Mouse (Mus musculus) liver, embryonic 11.5 days (tissue): ENCODE data around the gene Rpl22l1. TPM values are rescaled to one million over a fixed set of nuclear protein-coding genes. Genes with fewer than 3 reads are reported as not detected.
A peak's percentile ranks its signal among the peaks of the same experiment; 100 is the strongest.

Source experiments
- ATAC-seq: fragments of 200-750 bp; cut with Nextera tagmentation; replicated peaks from 2 replicates; pipeline ENCODE4 v1.8.0; 2017; ENCODE audit warnings: moderate number of reproducible peaks, mild to moderate bottlenecking, moderate TSS enrichment, moderate library complexity; ENCODE audit not compliant: low FRiP score
- DNase-seq: peaks from one replicate; pipeline ENCODE4 v3.0.0-alpha.2; 2017; ENCODE audit warnings: low spot score
- H3K27ac ChIP-seq: fragments of 300-500 bp; sonication (generic); 2 replicates; pipeline ENCODE4 v1.5.1; 2014; ENCODE audit warnings: mild to moderate bottlenecking, low read depth, low read length, control low read depth
- H3K27me3 ChIP-seq: fragments of 300-500 bp; sonication (generic); replicated peaks from 2 replicates; pipeline ENCODE4 v1.6.1; 2014; ENCODE audit warnings: low read length, mixed read lengths; ENCODE audit not compliant: control insufficient read depth, insufficient read depth
- H3K36me3 ChIP-seq: fragments of 300-500 bp; sonication (generic); 2 replicates; pipeline ENCODE4 v1.6.1; 2014; ENCODE audit warnings: mild to moderate bottlenecking, low read length, moderate library complexity, mixed read lengths; ENCODE audit not compliant: control insufficient read depth, insufficient read depth
- H3K4me1 ChIP-seq: fragments of 300-500 bp; sonication (generic); replicated peaks from 2 replicates; pipeline ENCODE4 v1.6.1; 2014; ENCODE audit warnings: low read length, mixed read lengths; ENCODE audit not compliant: control insufficient read depth, insufficient read depth
- H3K4me2 ChIP-seq: fragments of 300-500 bp; sonication (generic); 2 replicates; pipeline ENCODE4 v1.6.1; 2014; ENCODE audit warnings: mild to moderate bottlenecking, control low read depth, moderate library complexity
- H3K4me3 ChIP-seq: fragments of 300-500 bp; sonication (generic); 2 replicates; pipeline ENCODE4 v1.5.1; 2014; ENCODE audit warnings: low read depth, low read length, control low read depth
- H3K9ac ChIP-seq: fragments of 300-500 bp; sonication (generic); 2 replicates; pipeline ENCODE4 v1.6.1; 2014; ENCODE audit warnings: low read depth, low read length, control low read depth
- H3K9me3 ChIP-seq: fragments of 300-500 bp; sonication (generic); 2 replicates; pipeline ENCODE4 v1.6.1; 2016; ENCODE audit warnings: low read length, inconsistent platforms, mixed read lengths; ENCODE audit not compliant: control insufficient read depth
- WGBS: fragments of 180-500 bp; shearing (Covaris S2); extraction: QIAGEN DNeasy Blood & Tissue Kit; methylation state at CpG from one replicate; pipeline ENCODE4 v1.1.7; 2014; 5-methylcytosine and 5-hydroxymethylcytosine counted together
- polyA plus RNA-seq: library from polyadenylated mRNA; unstranded; fragments of >200 nt; fragmentation: Nextera tagmentation; extraction: Ambion mirVana; gene quantifications from 2 replicates; pipeline ENCODE4 v1.2.1, GENCODE M21; 2014

The Rpl22l1 gene
- polyA plus RNA-seq, 1 experiment from 2014 or later: 586 TPM

GRCm38 (mm10) chr3:28776491-28776890 lies 28.7 kb upstream of the Rpl22l1 start:
- Histone ChIP-seq H3K9me3 (no peaks in the 10 kb centered on the region), H3K36me3 (no peaks in the 10 kb centered on the region), H3K27ac (peak overlapping the region; percentile 98), H3K4me1 (peaks cover 28% of the 10 kb centered on the region), H3K4me2 (peak overlapping the region; percentile 68), H3K9ac (no peak overlapping the region), H3K4me3 (no peak overlapping the region), H3K27me3 (no peaks in the 10 kb centered on the region)
- ATAC-seq (peak; percentile 78), DNase-seq (peak; percentile 35)
- WGBS: 48% methylated on average over 1 of the region's 1 CpGs

DNA sequence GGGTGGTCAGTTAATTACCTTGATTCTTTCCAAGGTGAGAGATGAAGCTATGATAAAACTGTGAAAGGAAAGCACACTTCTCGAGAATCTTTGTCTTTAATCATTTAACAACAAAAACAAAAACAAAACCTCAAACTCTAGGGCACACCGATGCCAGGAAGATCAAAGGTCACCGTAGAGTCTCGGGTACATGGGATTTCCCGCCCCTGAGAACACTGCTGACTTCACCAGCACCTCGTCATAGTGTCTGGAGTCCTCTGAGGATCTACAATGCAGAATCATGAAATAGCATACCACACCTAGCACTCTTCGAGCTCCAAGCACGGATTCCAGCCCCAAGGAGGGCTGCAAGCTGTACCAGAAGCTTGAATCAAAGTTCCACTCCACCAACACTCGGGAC lies 24.7 kb upstream of the Rpl22l1 start:
- Histone ChIP-seq H3K9me3 (no peaks in the 10 kb centered on the region), H3K27ac (no peak overlapping the region), H3K27me3 (no peaks in the 10 kb centered on the region), H3K4me1 (peaks cover 23% of the 10 kb centered on the region), H3K36me3 (no peaks in the 10 kb centered on the region), H3K9ac (no peak overlapping the region), H3K4me3 (peak overlapping the region; percentile 80; the same call in 1 of the 2 replicates), H3K4me2 (peak overlapping the region; percentile 98)
- WGBS: 70% methylated on average over 9 of the region's 9 CpGs
- DNase-seq (no peak), ATAC-seq (no peak)

- no peaks in the 10 kb centered on the region for H3K27me3 ChIP-seq
- 4% methylated on average over 43 of the region's 46 CpGs for WGBS
Measured at GRCm38 (mm10) chr3:28780994-28781393, 24.2 kb upstream of the Rpl22l1 start, which contains the start of gene Eif5a2. Gene Eif5a2, plus strand, starts transcription at chr3:28781276.

GRCm38 (mm10) chr3:28781422-28781821 lies 23.8 kb upstream of the Rpl22l1 start:
- Histone ChIP-seq H3K9ac (peak overlapping the region; percentile 65), H3K27ac (no peak overlapping the region), H3K9me3 (no peaks in the 10 kb centered on the region), H3K4me1 (peaks cover 17% of the 10 kb centered on the region), H3K36me3 (no peaks in the 10 kb centered on the region), H3K27me3 (no peaks in the 10 kb centered on the region), H3K4me3 (peak overlapping the region; percentile 80), H3K4me2 (peak overlapping the region; percentile 98)
- DNase-seq: no peak
- ATAC-seq: peak; percentile 42; the same call in 1 of the 2 replicates
- WGBS: 2% methylated on average over 39 of the region's 41 CpGs

More at GRCm38 (mm10) chr3:28780994-28781393, 24.2 kb upstream of the Rpl22l1 start, which contains the start of gene Eif5a2:
- ATAC-seq: peak; percentile 93
- Histone ChIP-seq H3K9ac (peak within 1 kb of the TSS; percentile 65), H3K36me3 (no peaks in the 10 kb centered on the region), H3K27ac (no peak within 1 kb of the TSS), H3K4me1 (peaks cover 20% of the 10 kb centered on the region), H3K4me2 (peak within 1 kb of the TSS; percentile 98), H3K4me3 (peak within 1 kb of the TSS; percentile 80), H3K9me3 (no peaks in the 10 kb centered on the region)
- peak; percentile 91 for DNase-seq

GRCm38 (mm10) chr3:28781848-28782247 lies 23.4 kb upstream of the Rpl22l1 start:
- Histone ChIP-seq H3K4me1 (peaks cover 13% of the 10 kb centered on the region), H3K4me2 (peak overlapping the region; percentile 98), H3K9me3 (no peaks in the 10 kb centered on the region), H3K9ac (peak overlapping the region; percentile 65), H3K36me3 (no peaks in the 10 kb centered on the region), H3K4me3 (peak overlapping the region; percentile 80), H3K27me3 (no peaks in the 10 kb centered on the region), H3K27ac (no peak overlapping the region)
- WGBS: 29% methylated on average over 14 of the region's 14 CpGs
- ATAC-seq (no peak), DNase-seq (no peak)

DNA sequence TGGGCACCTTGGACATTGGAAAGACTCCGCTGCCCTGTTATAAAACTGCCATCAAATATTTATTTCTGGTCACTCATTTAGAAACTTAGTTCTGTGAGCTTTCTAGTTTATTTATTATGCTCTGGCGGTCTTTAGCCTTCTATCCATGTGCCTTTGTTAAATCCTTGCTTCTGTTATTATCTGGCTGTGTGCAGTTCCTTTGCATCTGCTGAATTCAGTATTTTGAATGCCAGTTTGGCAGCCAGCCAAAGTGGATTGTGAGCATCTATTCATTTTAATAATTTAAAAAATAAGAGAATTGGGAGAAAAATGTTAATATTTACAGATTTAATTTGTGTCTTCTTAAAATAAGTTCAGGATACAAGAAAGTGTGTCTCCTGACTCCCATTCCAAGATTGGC lies 21.1 kb upstream of the Rpl22l1 start:
- H3K27ac ChIP-seq: no peak overlapping the region
- H3K9me3 ChIP-seq: no peaks in the 10 kb centered on the region
- H3K27me3 ChIP-seq: no peaks in the 10 kb centered on the region
- no peak overlapping the region for H3K4me2 ChIP-seq
- no peak for ATAC-seq
- DNase-seq: no peak
- no peaks in the 10 kb centered on the region for H3K36me3 ChIP-seq
- H3K4me3 ChIP-seq: no peak overlapping the region
- H3K4me1 ChIP-seq: peaks cover 7% of the 10 kb centered on the region
- WGBS: 90% methylated on average over 2 of the region's 2 CpGs
- no peak overlapping the region for H3K9ac ChIP-seq

DNA sequence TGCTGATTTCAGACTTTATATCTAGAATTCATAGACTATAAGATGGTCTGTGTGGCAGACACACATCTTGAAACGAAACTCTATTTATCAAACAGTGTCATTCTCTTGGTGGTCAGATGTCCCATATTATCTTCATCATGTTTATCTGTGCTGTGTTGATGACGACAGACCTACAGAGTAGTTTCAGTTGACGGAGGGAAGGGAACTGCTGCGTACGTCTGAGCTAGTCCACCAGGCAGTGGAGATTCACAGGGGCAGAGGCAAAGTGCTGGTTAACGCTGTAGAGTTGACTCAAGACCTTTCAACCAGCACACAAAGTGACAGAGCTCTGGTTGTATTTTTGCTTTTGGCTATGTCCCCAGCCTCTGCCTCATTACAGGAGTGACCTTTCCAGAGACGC lies 10.4 kb upstream of the Rpl22l1 start:
- Histone ChIP-seq H3K4me2 (no peak overlapping the region), H3K27ac (no peak overlapping the region), H3K36me3 (no peaks in the 10 kb centered on the region), H3K27me3 (no peaks in the 10 kb centered on the region), H3K9me3 (no peaks in the 10 kb centered on the region), H3K4me3 (no peak overlapping the region), H3K9ac (no peak overlapping the region), H3K4me1 (no peaks in the 10 kb centered on the region)
- DNase-seq: no peak
- 72% methylated on average over 7 of the region's 7 CpGs for WGBS
- no peak for ATAC-seq

- H3K27me3 ChIP-seq: no peaks in the 10 kb centered on the region
- H3K9ac ChIP-seq: no peak overlapping the region
- H3K27ac ChIP-seq: no peak overlapping the region
- ATAC-seq (no peak), DNase-seq (no peak)
- WGBS: 91% methylated on average over 4 of the region's 4 CpGs
- H3K9me3 ChIP-seq: no peaks in the 10 kb centered on the region
- H3K4me1 ChIP-seq: peaks cover 3% of the 10 kb centered on the region; the same call in 1 of the 2 replicates
- H3K4me3 ChIP-seq: no peak overlapping the region
- no peak overlapping the region for H3K4me2 ChIP-seq
- peaks cover 6% of the 10 kb centered on the region; the same call in 1 of the 2 replicates for H3K36me3 ChIP-seq
Measured at GRCm38 (mm10) chr3:28808039-28808643, 2.9 kb downstream of the Rpl22l1 start.

- Histone ChIP-seq H3K4me3 (no peak overlapping the region), H3K4me1 (0 out of 2 replicates have a peak, but pooled peaks cover 3% of the 10 kb centered on the region), H3K27me3 (no peaks in the 10 kb centered on the region), H3K9me3 (no peaks in the 10 kb centered on the region), H3K27ac (no peak overlapping the region), H3K4me2 (no peak overlapping the region), H3K36me3 (peaks cover 6% of the 10 kb centered on the region; the same call in 1 of the 2 replicates), H3K9ac (no peak overlapping the region)
- WGBS: 72% methylated on average over 4 of the region's 4 CpGs
- ATAC-seq: no peak
- no peak for DNase-seq
Measured at GRCm38 (mm10) chr3:28811441-28811840, 6.2 kb downstream of the Rpl22l1 start.
